Mouse (Mus musculus) embryo, embryonic 11 days (tissue): ENCODE data around the gene Catsper2.

ENCODE experiments used
- DNase-seq: peaks from one replicate; pipeline ENCODE4 v3.0.0-alpha.2; 2015

The Catsper2 gene

GRCm38 (mm10) chr2:121413387-121414042 is at the start of gene Catsper2, which contains the start of gene Pdia3:
Gene Catsper2, minus strand, starts transcription at chr2:121413792.
Gene Pdia3, plus strand, starts transcription at chr2:121413775.
- DNase-seq = peak; percentile 99

DNA sequence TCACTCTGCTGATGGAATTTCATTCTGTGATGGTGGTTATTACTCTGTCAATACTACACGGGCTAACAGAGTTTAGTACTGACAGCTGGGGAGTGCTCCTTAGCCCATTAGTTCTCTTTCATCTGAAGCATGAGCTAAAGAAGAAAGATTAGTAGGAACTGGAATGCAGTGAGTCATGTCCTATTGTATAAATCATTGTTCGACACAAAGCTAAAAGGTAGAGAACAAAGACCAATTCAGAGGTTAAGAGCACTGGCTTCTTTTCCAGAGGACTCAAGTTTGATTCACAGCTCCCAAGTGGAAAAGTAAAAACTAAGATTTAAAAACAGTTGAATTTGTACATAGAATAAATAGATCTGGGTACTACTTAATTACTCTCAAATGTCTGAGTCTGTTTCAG is 46.5 kb upstream of the Catsper2 start:
- no peak for DNase-seq

GRCm38 (mm10) chr2:121456692-121457642 is 43.4 kb upstream of the Catsper2 start, which contains the start of gene Serinc4:
Gene Serinc4, minus strand, starts transcription at chr2:121456781.
- peak; percentile 93 for DNase-seq

DNA sequence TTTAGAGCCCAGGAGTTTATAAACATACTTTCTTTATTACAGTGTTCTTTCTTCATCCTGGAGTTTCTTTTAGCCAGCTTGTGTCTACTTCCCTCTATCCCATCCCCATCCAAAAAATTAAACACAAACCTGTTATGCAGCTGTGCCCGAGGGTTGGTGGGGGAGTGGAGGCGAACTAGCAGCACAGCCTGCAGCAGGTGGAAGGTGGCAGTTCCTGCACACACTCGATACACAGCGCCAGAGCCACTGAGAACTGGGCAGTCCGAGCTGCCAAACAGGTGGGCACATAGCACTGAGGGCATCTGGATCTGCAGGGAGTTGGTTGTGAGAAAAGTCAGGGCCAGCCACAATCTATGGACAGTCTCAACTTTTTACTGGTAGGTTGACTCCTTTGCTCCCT is 41.9 kb upstream of the Catsper2 start:
- DNase-seq = no peak

DNA sequence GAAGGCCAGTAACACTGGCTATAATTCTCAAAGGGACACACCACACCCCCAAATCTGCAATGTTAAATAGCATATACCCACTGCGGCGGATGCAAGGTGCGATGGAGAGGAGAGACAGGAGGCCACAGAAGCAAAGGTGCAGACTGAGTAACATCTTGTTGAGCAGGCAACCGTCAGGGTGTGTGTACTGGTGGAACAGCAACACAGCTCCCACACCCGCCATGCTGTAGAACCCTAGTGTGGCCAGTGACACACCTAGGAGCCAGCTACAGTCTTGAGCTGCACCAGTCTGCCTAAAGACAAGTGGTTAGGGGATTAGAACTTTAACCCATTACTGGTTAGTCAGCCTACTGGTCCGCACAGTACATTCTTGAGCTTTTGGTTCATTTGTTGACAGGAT is 40.3 kb upstream of the Catsper2 start:
- DNase-seq = no peak

DNA sequence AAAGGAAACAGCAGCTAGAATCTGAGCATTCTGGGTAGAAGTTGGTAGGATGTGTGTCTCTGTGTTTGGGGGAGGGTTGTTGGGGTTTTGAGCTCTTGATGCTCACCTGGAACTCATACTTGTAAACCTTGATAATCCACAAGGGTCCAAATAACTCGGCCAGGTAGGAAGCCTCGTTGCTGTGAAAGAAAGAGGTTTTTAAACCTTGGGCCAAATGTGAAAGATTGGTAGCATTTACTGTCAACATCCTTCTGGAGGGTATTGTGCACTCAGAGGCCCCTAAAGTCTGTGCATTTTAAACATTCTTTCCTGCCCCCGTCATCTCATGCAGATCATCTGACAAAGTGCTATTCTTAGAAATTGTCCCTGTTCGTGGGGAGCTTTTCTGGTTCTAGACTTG is 39.4 kb upstream of the Catsper2 start, which contains the start of gene Hypk:
Hypk (plus strand) TSS at position 301 of the 400 bp plus-strand sequence.
- DNase-seq = no peak

GRCm38 (mm10) chr2:121452361-121452760 is 38.8 kb upstream of the Catsper2 start:
- DNase-seq = no peak

DNA sequence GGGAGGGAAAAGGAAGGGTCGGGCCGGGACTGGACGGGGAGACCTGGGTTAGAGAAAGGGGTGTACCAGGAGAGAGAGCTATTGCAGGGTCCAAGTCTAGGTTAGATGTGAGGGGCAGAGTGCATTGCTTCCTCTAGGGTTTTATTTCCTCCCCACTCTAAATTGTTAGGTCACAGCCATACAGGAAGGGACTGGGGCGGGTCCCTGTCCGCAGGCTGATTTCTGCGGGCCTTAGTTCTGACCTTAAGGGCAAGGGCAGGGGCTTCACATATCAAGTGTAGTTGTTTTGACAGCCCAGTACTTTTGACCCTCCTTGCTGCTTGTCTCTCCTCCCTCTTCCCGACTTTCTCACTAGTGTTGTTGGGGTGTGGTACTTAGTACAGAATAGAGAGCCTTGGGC is 36.5 kb upstream of the Catsper2 start:
- DNase-seq = no peak

- no peak for DNase-seq
Observed at GRCm38 (mm10) chr2:121449545-121450011, 36.0 kb upstream of the Catsper2 start.

DNA sequence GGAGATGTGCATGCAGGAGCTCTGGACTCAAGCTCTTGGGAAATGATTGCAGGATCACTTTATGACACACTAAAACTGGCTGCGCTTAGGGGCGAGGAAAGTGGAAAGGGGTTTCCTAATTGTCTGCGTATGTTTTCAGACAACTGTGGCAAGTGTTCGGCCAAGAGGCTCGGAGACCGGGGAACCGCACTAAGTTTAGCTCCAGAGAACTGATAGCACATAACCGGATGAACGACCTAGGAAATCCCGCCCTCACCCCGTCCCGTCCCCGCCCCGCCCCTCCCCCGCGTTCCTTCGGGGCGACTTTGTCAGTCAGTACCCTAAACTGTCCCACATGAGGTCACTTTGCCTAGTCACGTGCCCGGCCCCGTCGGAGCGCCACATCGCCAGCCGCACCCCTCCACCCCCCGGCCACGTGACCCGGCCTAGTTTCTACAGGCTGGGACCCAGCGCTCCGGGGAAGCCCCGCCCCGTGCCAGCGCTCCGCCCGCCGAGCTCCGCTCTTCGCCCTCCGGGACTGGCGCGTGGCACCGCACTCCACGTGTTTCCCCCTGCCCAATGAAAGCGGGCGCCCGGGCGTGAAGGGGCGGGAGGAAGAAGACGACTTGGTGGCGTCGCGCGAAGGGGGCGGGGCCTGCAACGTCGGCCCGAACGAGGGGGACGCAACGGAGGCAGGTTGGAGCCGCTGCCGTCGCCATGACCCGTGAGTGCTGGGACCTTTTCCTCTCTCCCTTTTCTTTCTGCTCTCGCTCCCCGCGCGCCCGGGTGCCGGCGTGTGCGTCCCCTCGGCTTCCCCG is 35.3 kb upstream of the Catsper2 start, which contains the start of gene Serf2:
Serf2 (plus strand) TSS at position 457 of the 797 bp plus-strand sequence.
- DNase-seq = peak; percentile 99

DNA sequence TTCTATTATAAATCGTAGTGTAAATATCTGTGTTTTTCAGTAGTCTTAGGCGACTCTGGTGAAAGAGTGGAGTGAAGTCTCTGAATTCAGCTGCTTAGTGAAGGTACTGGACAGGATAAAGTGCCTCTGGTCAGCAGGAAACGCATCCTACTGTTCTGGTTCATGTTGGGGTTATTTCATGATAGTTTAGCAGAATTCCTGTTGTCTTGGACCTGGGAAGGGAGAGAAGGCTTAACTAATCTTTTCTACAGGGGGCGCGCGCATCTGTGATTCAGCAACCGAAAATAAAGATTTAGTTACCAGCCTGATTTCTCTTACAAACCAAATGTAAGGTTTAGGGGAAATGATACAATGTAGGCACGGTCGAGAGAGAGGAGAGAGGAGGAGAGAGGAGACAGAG is 34.5 kb upstream of the Catsper2 start:
- peak; percentile 68 for DNase-seq

DNA sequence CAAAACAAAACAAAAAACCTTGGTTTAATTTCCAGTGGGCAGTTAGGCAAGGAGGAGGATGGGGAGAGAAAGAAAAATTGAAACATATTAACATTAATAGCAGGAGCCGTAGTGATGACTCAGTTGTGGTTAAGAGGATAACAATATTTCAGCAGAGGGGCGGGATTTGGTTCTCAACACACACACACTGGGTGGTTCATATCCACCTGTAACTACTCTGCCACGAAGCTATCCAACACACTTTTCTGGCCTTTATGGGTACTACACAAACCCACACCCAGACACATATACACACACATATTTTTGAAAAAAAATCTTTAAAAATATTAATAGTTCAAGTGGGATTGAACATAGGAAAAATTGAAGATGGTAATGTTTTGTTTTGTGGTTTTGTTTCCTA is 33.4 kb upstream of the Catsper2 start:
- no peak for DNase-seq

- no peak for DNase-seq
Observed at GRCm38 (mm10) chr2:121446506-121446905, 32.9 kb upstream of the Catsper2 start.

- no peak for DNase-seq
Observed at GRCm38 (mm10) chr2:121445117-121445516, 31.5 kb upstream of the Catsper2 start.

DNA sequence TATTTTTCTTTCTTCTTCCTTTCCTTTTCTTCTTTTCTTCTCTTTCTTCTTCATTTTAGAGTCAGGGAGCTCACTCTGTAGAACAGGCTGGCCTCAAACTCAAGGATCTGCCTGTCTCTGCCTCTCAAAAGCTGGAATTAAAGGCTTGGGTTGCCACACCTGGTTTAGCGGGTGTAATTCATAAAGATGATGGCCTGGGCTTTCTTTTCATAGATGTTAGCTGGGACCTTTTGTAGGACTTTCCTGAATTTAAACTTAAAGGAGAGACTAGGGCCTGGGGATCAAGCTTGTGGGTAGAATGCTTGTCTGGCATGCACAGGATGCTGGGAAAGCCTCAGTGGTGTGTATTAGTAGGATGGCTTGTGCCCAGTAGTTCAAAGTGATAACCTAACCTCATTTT is 30.6 kb upstream of the Catsper2 start, which contains the start of gene Ell3:
Ell3 (minus strand) TSS at position 101 of the 400 bp plus-strand sequence.
- no peak for DNase-seq

- DNase-seq = no peak
Observed at GRCm38 (mm10) chr2:121443068-121443349, 29.4 kb upstream of the Catsper2 start.

- peak; percentile 67 for DNase-seq
Observed at GRCm38 (mm10) chr2:121442259-121443067, 28.9 kb upstream of the Catsper2 start.

GRCm38 (mm10) chr2:121441800-121442199 is 28.2 kb upstream of the Catsper2 start:
- DNase-seq = no peak

DNA sequence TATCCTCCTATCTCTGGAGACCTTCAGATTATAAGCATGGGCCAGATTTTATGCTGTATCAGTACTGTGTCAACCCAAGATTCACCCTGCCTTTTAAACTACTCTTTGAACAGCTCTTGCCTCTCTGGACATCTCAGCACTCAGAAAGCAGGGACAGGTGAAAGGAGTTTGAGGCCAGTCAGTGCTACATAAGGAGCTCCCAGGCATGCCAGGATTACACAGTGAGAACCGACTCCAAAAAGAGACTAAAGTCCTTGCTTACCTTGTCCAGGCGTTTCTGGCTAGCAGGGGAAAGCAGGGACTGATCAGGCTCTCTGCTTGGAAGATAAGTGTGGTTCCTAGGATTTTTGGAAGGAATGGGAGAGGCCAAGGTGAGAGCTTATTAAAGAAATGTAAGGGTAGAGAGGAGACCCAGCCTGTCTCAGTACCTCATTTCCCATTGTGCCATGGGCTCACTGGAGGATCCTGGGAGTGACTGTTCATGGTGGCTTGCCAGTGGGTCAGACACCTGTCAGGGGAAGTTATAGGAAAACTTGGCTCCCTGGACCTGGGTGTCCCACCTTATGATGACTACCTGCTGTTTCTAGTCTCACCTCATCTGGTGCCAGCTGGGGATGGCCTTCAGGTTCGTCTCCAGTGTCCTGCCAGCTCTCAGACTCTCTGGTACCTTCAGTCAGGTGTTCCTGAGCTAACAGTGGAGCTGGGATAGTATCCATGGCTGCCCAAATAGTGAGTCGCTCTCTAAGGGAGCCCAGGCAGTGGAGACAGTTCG is 27.4 kb upstream of the Catsper2 start:
- DNase-seq = no peak

DNA sequence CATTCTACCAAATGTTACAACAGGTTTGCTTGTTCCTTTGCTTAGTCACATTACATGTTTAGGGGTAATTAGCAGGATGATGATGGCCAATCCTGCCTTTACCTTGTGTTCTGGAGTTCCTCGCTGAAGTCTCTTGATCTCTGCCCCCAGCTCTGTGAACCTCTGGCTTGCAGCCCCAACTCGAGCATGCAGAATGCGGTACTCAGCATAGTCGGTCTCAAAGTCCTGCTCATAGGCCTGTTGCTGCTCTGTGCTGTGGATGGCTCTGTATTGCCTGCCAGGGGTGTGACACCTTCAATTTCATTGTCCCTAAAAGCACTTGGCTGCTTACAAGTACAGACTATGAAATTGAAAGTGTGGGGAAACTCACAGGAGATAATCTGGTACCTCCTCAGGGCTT is 26.2 kb upstream of the Catsper2 start:
- DNase-seq = no peak

- DNase-seq = peak; percentile 49
Observed at GRCm38 (mm10) chr2:121434854-121435253, 21.3 kb upstream of the Catsper2 start.
